Mouse (Mus musculus) limb, embryonic 14.5 days (tissue): ENCODE data around the gene Olfr1130. TPM values are rescaled to one million over a fixed set of nuclear protein-coding genes. Genes with fewer than 3 reads are reported as not detected.

Experiments
- ATAC-seq: fragments of 200-750 bp; cut with Nextera tagmentation; 2 replicates; pipeline ENCODE4 v1.8.0; 2017; ENCODE audit warnings: low read depth, moderate number of reproducible peaks, moderate TSS enrichment; ENCODE audit not compliant: low FRiP score
- DNase-seq: peaks from one replicate; pipeline ENCODE4 v3.0.0-alpha.2; 2015; ENCODE audit warnings: low spot score
- H3K27ac ChIP-seq: fragments of 300-500 bp; sonication (generic); replicated peaks from 2 replicates; pipeline ENCODE4 v1.5.1; 2014; ENCODE audit warnings: low read depth, mild to moderate bottlenecking, low read length, moderate library complexity, mixed read lengths
- H3K27me3 ChIP-seq: fragments of 300-500 bp; sonication (generic); 2 replicates; pipeline ENCODE4 v1.6.1; 2014; ENCODE audit warnings: low read length, mixed read lengths; ENCODE audit not compliant: control insufficient read depth, insufficient read depth
- H3K36me3 ChIP-seq: fragments of 300-500 bp; sonication (generic); 2 replicates; pipeline ENCODE4 v1.6.1; 2014; ENCODE audit warnings: mild to moderate bottlenecking, low read length, moderate library complexity, mixed read lengths; ENCODE audit not compliant: control insufficient read depth, insufficient read depth
- H3K4me1 ChIP-seq: fragments of 300-500 bp; sonication (generic); 2 replicates; pipeline ENCODE4 v1.6.1; 2014; ENCODE audit warnings: antibody characterized with exemption, low read length, mixed read lengths; ENCODE audit not compliant: control insufficient read depth, insufficient read depth
- H3K4me2 ChIP-seq: fragments of 300-500 bp; sonication (generic); replicated peaks from 2 replicates; pipeline ENCODE4 v1.6.1; 2014; ENCODE audit warnings: low read depth, mild to moderate bottlenecking, low read length, moderate library complexity; ENCODE audit not compliant: severe bottlenecking
- H3K4me3 ChIP-seq: fragments of 300-500 bp; sonication (generic); replicated peaks from 2 replicates; pipeline ENCODE4 v1.5.1; 2014; ENCODE audit warnings: low read length
- H3K9ac ChIP-seq: fragments of 300-500 bp; sonication (generic); 2 replicates; pipeline ENCODE4 v1.6.1; 2014; ENCODE audit warnings: mild to moderate bottlenecking, low read depth, low read length, moderate library complexity; ENCODE audit not compliant: severe bottlenecking
- H3K9me3 ChIP-seq: fragments of 300-500 bp; sonication (generic); 2 replicates; pipeline ENCODE4 v1.6.1; 2016; ENCODE audit warnings: low read length; ENCODE audit not compliant: control insufficient read depth
- POLR2A ChIP-seq: fragments of 200-500 bp; IDR thresholded peaks from 2 replicates; pipeline ENCODE4 v1.8.0; 2012; ENCODE audit warnings: inconsistent platforms, mild to moderate bottlenecking, moderate library complexity, borderline replicate concordance; ENCODE audit not compliant: insufficient read depth, insufficient read length; ENCODE audit errors: extremely low read depth
- WGBS: fragments of 180-500 bp; shearing (Covaris S2); extraction: QIAGEN DNeasy Blood & Tissue Kit; methylation state at CpG from one replicate; pipeline ENCODE4 v1.1.7; 2014; 5-methylcytosine and 5-hydroxymethylcytosine counted together
- polyA plus RNA-seq, 2 experiments: library from polyadenylated mRNA; depleted of rRNA in 1 of 2; stranded (reverse) in 1 of 2; unstranded in 1 of 2; fragments of >200 nt; fragmentation: Nextera tagmentation in 1 of 2; extraction: Ambion mirVana in 1 of 2; gene quantifications; 2 replicates each; pipeline versions ENCODE4 v1.2.1 to v1.2.3; 2012 to 2014

Gene Olfr1130
- polyA plus RNA-seq, 2 experiments, result not detected

DNA sequence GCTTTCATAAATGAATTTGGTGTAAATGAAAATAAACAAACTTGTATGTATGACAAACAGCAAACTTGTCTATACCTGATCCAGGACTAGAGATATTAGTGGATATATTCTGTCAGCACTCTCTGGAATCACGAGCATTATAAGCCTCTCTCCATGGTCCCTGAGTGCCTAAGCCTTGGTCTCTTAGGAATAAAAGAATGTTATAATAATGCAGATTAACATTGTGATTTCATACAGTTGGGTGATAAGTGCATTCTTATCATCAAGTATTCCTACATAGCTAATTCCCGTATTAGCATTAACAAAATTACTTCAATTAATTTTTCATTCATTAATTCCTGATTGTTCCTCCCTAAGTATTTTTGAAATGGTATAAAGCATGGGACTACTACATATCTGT lies 52.3 kb downstream of the Olfr1130 start, which contains the start of gene Olfr1134:
Olfr1134 (minus strand) TSS at position 101 of the 400 bp plus-strand sequence.
- Histone ChIP-seq H3K9me3 (no peaks in the 10 kb centered on the region), H3K4me3 (no peak within 1 kb of the TSS), H3K36me3 (no peaks in the 10 kb centered on the region), H3K4me1 (no peaks in the 10 kb centered on the region), H3K27ac (no peak within 1 kb of the TSS), H3K27me3 (no peaks in the 10 kb centered on the region), H3K4me2 (no peak within 1 kb of the TSS), H3K9ac (no peak within 1 kb of the TSS)
- 77% methylated on average over 2 of the region's 2 CpGs for WGBS
- TF ChIP-seq POLR2A, result no peak
- ATAC-seq (no peak), DNase-seq (no peak)

Other genes with a start within 250 kb of the Olfr1130 start
- not detected in 2 replicates for gene Olfr1121, start 236.3 kb upstream of the Olfr1130 start, polyA plus RNA-seq (2012; rRNA removed)
- gene Olfr1121, start 236.3 kb upstream of the Olfr1130 start, polyA plus RNA-seq (2014; fragmentation: Nextera tagmentation; extraction: Ambion mirVana), result not detected in 2 replicates
- gene Olfr1122, start 220.4 kb upstream of the Olfr1130 start, polyA plus RNA-seq (2012; rRNA removed), result not detected in 2 replicates
- gene Olfr1122, start 220.4 kb upstream of the Olfr1130 start, polyA plus RNA-seq (2014; fragmentation: Nextera tagmentation; extraction: Ambion mirVana), result not detected in 2 replicates
- gene Olfr1123, start 189.6 kb upstream of the Olfr1130 start, polyA plus RNA-seq (2012; rRNA removed), result not detected in 2 replicates
- not detected in 2 replicates for gene Olfr1123, start 189.6 kb upstream of the Olfr1130 start, polyA plus RNA-seq (2014; fragmentation: Nextera tagmentation; extraction: Ambion mirVana)
- not detected in 2 replicates for gene Olfr1124, start 175.9 kb upstream of the Olfr1130 start, polyA plus RNA-seq (2012; rRNA removed)
- gene Olfr1124, start 175.9 kb upstream of the Olfr1130 start, polyA plus RNA-seq (2014; fragmentation: Nextera tagmentation; extraction: Ambion mirVana), result not detected in 2 replicates
- not detected in 2 replicates for gene Olfr1126, start 152.2 kb upstream of the Olfr1130 start, polyA plus RNA-seq (2012; rRNA removed)
- gene Olfr1126, start 152.2 kb upstream of the Olfr1130 start, polyA plus RNA-seq (2014; fragmentation: Nextera tagmentation; extraction: Ambion mirVana), result not detected in 2 replicates
- not detected in 2 replicates for gene Pramel7, start 109.1 kb upstream of the Olfr1130 start, polyA plus RNA-seq (2012; rRNA removed)
- gene Pramel7, start 109.1 kb upstream of the Olfr1130 start, polyA plus RNA-seq (2014; fragmentation: Nextera tagmentation; extraction: Ambion mirVana), result not detected in 2 replicates
- not detected in 2 replicates for gene Pramel6, start 99.6 kb upstream of the Olfr1130 start, polyA plus RNA-seq (2012; rRNA removed)
- not detected in 2 replicates for gene Pramel6, start 99.6 kb upstream of the Olfr1130 start, polyA plus RNA-seq (2014; fragmentation: Nextera tagmentation; extraction: Ambion mirVana)
- not detected in 2 replicates for gene Olfr153, start 74.4 kb upstream of the Olfr1130 start, polyA plus RNA-seq (2012; rRNA removed)
- not detected in 2 replicates for gene Olfr153, start 74.4 kb upstream of the Olfr1130 start, polyA plus RNA-seq (2014; fragmentation: Nextera tagmentation; extraction: Ambion mirVana)
- gene Olfr1128, start 60.7 kb upstream of the Olfr1130 start, polyA plus RNA-seq (2012; rRNA removed), result not detected in 2 replicates
- not detected in 2 replicates for gene Olfr1128, start 60.7 kb upstream of the Olfr1130 start, polyA plus RNA-seq (2014; fragmentation: Nextera tagmentation; extraction: Ambion mirVana)
- not detected in 2 replicates for gene Olfr1129, start 32.3 kb upstream of the Olfr1130 start, polyA plus RNA-seq (2012; rRNA removed)
- not detected in 2 replicates for gene Olfr1129, start 32.3 kb upstream of the Olfr1130 start, polyA plus RNA-seq (2014; fragmentation: Nextera tagmentation; extraction: Ambion mirVana)
- gene Olfr1131, start 20.9 kb downstream of the Olfr1130 start, polyA plus RNA-seq (2012; rRNA removed), result not detected in 2 replicates
- not detected in 2 replicates for gene Olfr1131, start 20.9 kb downstream of the Olfr1130 start, polyA plus RNA-seq (2014; fragmentation: Nextera tagmentation; extraction: Ambion mirVana)
- not detected in 2 replicates for gene Olfr1132, start 31.3 kb downstream of the Olfr1130 start, polyA plus RNA-seq (2012; rRNA removed)
- gene Olfr1132, start 31.3 kb downstream of the Olfr1130 start, polyA plus RNA-seq (2014; fragmentation: Nextera tagmentation; extraction: Ambion mirVana), result not detected in 2 replicates
- not detected in 2 replicates for gene Olfr1133, start 41.2 kb downstream of the Olfr1130 start, polyA plus RNA-seq (2012; rRNA removed)
- not detected in 2 replicates for gene Olfr1133, start 41.2 kb downstream of the Olfr1130 start, polyA plus RNA-seq (2014; fragmentation: Nextera tagmentation; extraction: Ambion mirVana)
- not detected in 2 replicates for gene Olfr1134, start 52.2 kb downstream of the Olfr1130 start, polyA plus RNA-seq (2012; rRNA removed)
- gene Olfr1134, start 52.2 kb downstream of the Olfr1130 start, polyA plus RNA-seq (2014; fragmentation: Nextera tagmentation; extraction: Ambion mirVana), result not detected in 2 replicates
- gene Olfr1135, start 67.5 kb downstream of the Olfr1130 start, polyA plus RNA-seq (2012; rRNA removed), result not detected in 2 replicates
- not detected in 2 replicates for gene Olfr1135, start 67.5 kb downstream of the Olfr1130 start, polyA plus RNA-seq (2014; fragmentation: Nextera tagmentation; extraction: Ambion mirVana)
- not detected in 2 replicates for gene Olfr1136, start 87.7 kb downstream of the Olfr1130 start, polyA plus RNA-seq (2012; rRNA removed)
- gene Olfr1136, start 87.7 kb downstream of the Olfr1130 start, polyA plus RNA-seq (2014; fragmentation: Nextera tagmentation; extraction: Ambion mirVana), result not detected in 2 replicates
- not detected in 2 replicates for gene Olfr1137, start 107.0 kb downstream of the Olfr1130 start, polyA plus RNA-seq (2012; rRNA removed)
- gene Olfr1137, start 107.0 kb downstream of the Olfr1130 start, polyA plus RNA-seq (2014; fragmentation: Nextera tagmentation; extraction: Ambion mirVana), result not detected in 2 replicates
- not detected in 2 replicates for gene Olfr1138, start 133.8 kb downstream of the Olfr1130 start, polyA plus RNA-seq (2012; rRNA removed)
- gene Olfr1138, start 133.8 kb downstream of the Olfr1130 start, polyA plus RNA-seq (2014; fragmentation: Nextera tagmentation; extraction: Ambion mirVana), result not detected in 2 replicates
- not detected in 2 replicates for gene Olfr1140, start 137.5 kb downstream of the Olfr1130 start, polyA plus RNA-seq (2012; rRNA removed)
- gene Olfr1140, start 137.5 kb downstream of the Olfr1130 start, polyA plus RNA-seq (2014; fragmentation: Nextera tagmentation; extraction: Ambion mirVana), result not detected in 2 replicates
- not detected in 2 replicates for gene Olfr1141, start 147.8 kb downstream of the Olfr1130 start, polyA plus RNA-seq (2012; rRNA removed)
- gene Olfr1141, start 147.8 kb downstream of the Olfr1130 start, polyA plus RNA-seq (2014; fragmentation: Nextera tagmentation; extraction: Ambion mirVana), result not detected in 2 replicates
- gene Olfr152, start 173.3 kb downstream of the Olfr1130 start, polyA plus RNA-seq (2012; rRNA removed), result not detected in 2 replicates
- not detected in 2 replicates for gene Olfr152, start 173.3 kb downstream of the Olfr1130 start, polyA plus RNA-seq (2014; fragmentation: Nextera tagmentation; extraction: Ambion mirVana)
- gene Olfr1143, start 194.4 kb downstream of the Olfr1130 start, polyA plus RNA-seq (2012; rRNA removed), result not detected in 2 replicates
- gene Olfr1143, start 194.4 kb downstream of the Olfr1130 start, polyA plus RNA-seq (2014; fragmentation: Nextera tagmentation; extraction: Ambion mirVana), result not detected in 2 replicates
- gene Olfr1145, start 203.6 kb downstream of the Olfr1130 start, polyA plus RNA-seq (2012; rRNA removed), result not detected in 2 replicates
- not detected in 2 replicates for gene Olfr1145, start 203.6 kb downstream of the Olfr1130 start, polyA plus RNA-seq (2014; fragmentation: Nextera tagmentation; extraction: Ambion mirVana)
- not detected in 2 replicates for gene Olfr1148, start 224.3 kb downstream of the Olfr1130 start, polyA plus RNA-seq (2012; rRNA removed)
- gene Olfr1148, start 224.3 kb downstream of the Olfr1130 start, polyA plus RNA-seq (2014; fragmentation: Nextera tagmentation; extraction: Ambion mirVana), result not detected in 2 replicates
- gene Olfr1150-ps1, start 237.8 kb downstream of the Olfr1130 start, polyA plus RNA-seq (2012; rRNA removed), result not detected in 2 replicates
- gene Olfr1150-ps1, start 237.8 kb downstream of the Olfr1130 start, polyA plus RNA-seq (2014; fragmentation: Nextera tagmentation; extraction: Ambion mirVana), result not detected in 2 replicates
- gene Olfr1151, start 249.7 kb downstream of the Olfr1130 start, polyA plus RNA-seq (2012; rRNA removed), result not detected in 2 replicates
- not detected in 2 replicates for gene Olfr1151, start 249.7 kb downstream of the Olfr1130 start, polyA plus RNA-seq (2014; fragmentation: Nextera tagmentation; extraction: Ambion mirVana)